Mouse (Mus musculus) erythroblast, embryonic 14.5 days (primary cell): Measurements from ENCODE around the gene 4931406P16Rik. TPM values are rescaled to one million over a fixed set of nuclear protein-coding genes. Genes with fewer than 3 reads are reported as not detected.

Experiments used
- H3K27me3 ChIP-seq: 2 replicates; pipeline ENCODE4 v1.6.1; 2012; ENCODE audit warnings: inconsistent platforms; ENCODE audit not compliant: control insufficient read depth
- H3K36me3 ChIP-seq: 2 replicates; pipeline ENCODE4 v1.6.1; 2012; ENCODE audit warnings: mild to moderate bottlenecking, inconsistent platforms; ENCODE audit not compliant: control insufficient read depth
- H3K4me1 ChIP-seq: 2 replicates; pipeline ENCODE4 v1.6.1; 2012; ENCODE audit warnings: inconsistent platforms; ENCODE audit not compliant: control insufficient read depth
- H3K4me3 ChIP-seq: replicated peaks from 2 replicates; pipeline ENCODE3; 2012; ENCODE audit warnings: moderate library complexity, mild to moderate bottlenecking, inconsistent platforms
- H3K9me3 ChIP-seq: 2 replicates; pipeline ENCODE4 v1.6.1; 2012; ENCODE audit warnings: low read length, inconsistent platforms, mixed read lengths; ENCODE audit not compliant: control insufficient read depth
- GATA1 ChIP-seq: IDR thresholded peaks from 2 replicates; pipeline ENCODE4 v1.6.1; 2012; ENCODE audit warnings: low read length, inconsistent platforms, mixed read lengths
- TAL1 ChIP-seq: IDR thresholded peaks from 3 replicates; pipeline ENCODE4 v1.6.1; 2012; ENCODE audit warnings: low read length, inconsistent platforms, mixed read lengths
- polyA plus RNA-seq: library from polyadenylated mRNA; stranded (reverse); fragments of >175 nt; gene quantifications from 2 replicates; pipeline ENCODE4 v1.2.3, GENCODE M21; 2012

Gene 4931406P16Rik
- polyA plus RNA-seq, 1 experiment, result 3.3 TPM

DNA sequence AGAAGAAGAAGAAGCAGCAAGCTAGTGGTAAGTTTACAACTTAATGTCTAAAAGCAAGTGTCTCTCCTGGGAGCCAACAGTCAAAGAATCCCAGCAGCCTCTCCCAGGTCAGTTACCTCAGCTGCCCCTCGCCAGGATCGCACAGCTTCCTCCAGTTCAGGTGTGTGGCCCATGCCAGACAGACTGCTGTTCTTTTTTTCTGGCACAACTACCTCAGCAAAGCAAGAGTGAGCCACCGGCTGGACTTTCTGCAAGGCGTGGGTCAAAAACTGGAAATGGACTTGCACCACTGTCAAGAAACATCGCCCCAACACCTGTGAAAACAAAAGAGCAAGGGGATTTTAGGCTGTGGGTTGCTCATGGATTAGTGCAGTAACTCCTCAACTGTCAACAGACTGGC is 49.9 kb downstream of the 4931406P16Rik start:
- TF ChIP-seq GATA1 (no peak), TAL1 (no peak)
- H3K36me3 ChIP-seq, result peaks cover 65% of the 10 kb centered on the region
- no peaks in the 10 kb centered on the region for H3K9me3 ChIP-seq
- H3K27me3 ChIP-seq, result no peaks in the 10 kb centered on the region
- no peak overlapping the region for H3K4me3 ChIP-seq
- peaks cover 18% of the 10 kb centered on the region for H3K4me1 ChIP-seq

DNA sequence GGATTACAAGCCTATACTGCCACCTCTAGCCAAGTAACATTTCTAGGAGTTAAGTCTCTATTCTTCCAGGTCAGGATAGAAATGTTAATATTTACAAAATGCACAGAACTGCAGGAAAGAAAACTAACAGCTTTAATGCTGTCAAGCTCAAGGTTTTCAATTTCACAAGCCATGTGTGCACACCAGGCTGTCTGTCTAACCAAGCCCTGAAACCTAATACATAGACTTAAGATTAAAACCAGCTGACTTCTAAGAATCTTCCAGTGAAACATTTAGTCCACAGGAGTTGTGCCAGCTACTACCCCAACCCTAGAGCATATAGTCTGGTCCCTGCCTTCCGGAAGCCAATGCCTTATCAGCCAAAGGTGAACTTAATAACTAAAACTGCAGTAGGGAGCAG is 54.9 kb downstream of the 4931406P16Rik start:
- H3K36me3 ChIP-seq, result peaks cover 98% of the 10 kb centered on the region
- TF ChIP-seq TAL1 (no peak), GATA1 (no peak)

DNA sequence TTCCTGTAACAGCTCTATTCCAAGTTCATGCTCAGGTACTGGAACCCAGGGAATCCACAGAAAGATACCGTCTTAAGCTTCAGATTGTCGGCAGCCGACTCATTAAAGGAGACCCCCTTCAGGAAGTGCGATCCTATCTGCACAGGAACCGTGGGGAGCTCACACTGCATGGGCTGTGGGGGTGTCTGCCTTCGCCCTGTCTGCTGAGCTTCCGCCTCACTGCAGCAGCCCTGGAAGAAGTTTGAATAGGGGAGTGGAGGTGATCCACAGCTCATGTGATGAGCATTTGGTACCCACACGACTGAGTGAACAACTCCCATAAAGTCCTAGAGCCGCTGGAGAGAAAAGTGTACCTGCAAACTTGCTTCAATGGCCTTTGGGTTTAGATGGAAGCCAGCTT is 56.1 kb downstream of the 4931406P16Rik start:
- H3K4me1 ChIP-seq, result no peaks in the 10 kb centered on the region
- TF ChIP-seq GATA1, result no peak
- TF ChIP-seq TAL1, result no peak
- peaks cover 97% of the 10 kb centered on the region for H3K36me3 ChIP-seq
- H3K4me3 ChIP-seq, result no peak overlapping the region
- no peaks in the 10 kb centered on the region for H3K9me3 ChIP-seq
- H3K27me3 ChIP-seq, result no peaks in the 10 kb centered on the region

More for the DNA sequence above, 54.9 kb downstream of the 4931406P16Rik start:
- Histone ChIP-seq H3K27me3 (no peaks in the 10 kb centered on the region), H3K9me3 (no peaks in the 10 kb centered on the region), H3K4me3 (no peak overlapping the region), H3K4me1 (no peaks in the 10 kb centered on the region)

DNA sequence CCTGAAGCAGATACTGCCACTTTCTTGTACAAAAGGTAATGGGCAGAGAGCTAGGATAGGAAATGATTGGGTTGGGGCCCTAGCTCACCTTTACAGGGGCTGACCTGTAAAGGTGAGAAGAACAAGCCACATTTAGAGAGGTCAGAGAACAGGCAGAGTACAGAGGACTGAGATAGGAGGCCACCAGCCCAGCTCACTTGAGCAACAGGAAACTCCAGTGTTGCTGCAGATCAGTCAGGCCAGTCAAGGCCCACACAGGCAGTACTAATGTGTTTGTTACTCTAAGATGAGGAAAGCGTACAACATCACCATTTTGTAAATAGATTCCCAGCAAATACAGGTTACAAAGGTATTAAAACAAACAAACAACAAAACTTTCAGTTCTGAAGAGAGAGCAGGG is 57.4 kb downstream of the 4931406P16Rik start:
- H3K36me3 ChIP-seq, result peaks cover 98% of the 10 kb centered on the region
- H3K27me3 ChIP-seq, result no peaks in the 10 kb centered on the region
- no peak for TF ChIP-seq TAL1
- TF ChIP-seq GATA1, result no peak
- H3K9me3 ChIP-seq, result no peaks in the 10 kb centered on the region
- H3K4me1 ChIP-seq, result no peaks in the 10 kb centered on the region
- no peak overlapping the region for H3K4me3 ChIP-seq

DNA sequence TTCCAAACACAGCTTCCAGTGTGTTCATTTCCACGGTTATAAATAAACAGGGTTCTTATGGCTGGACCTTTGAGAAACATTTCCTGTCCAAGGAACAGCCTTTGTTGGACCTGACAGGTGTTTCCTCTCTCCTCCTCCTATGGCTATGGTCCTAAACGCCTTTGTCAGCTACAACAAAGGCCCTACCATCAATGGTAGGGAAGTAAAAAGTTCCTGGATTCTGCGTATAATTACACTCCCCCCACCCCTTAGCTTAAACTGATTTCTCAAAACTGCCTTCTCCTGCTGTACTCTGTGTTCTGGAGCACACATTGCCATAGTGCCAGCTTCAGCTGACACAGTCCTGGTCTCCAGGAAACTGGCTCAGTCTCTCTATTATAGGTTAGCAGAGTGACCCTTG is 58.2 kb downstream of the 4931406P16Rik start:
- Histone ChIP-seq H3K36me3 (peaks cover 98% of the 10 kb centered on the region), H3K27me3 (no peaks in the 10 kb centered on the region), H3K9me3 (no peaks in the 10 kb centered on the region), H3K4me1 (no peaks in the 10 kb centered on the region), H3K4me3 (no peak overlapping the region)
- TF ChIP-seq GATA1, result no peak
- no peak for TF ChIP-seq TAL1

DNA sequence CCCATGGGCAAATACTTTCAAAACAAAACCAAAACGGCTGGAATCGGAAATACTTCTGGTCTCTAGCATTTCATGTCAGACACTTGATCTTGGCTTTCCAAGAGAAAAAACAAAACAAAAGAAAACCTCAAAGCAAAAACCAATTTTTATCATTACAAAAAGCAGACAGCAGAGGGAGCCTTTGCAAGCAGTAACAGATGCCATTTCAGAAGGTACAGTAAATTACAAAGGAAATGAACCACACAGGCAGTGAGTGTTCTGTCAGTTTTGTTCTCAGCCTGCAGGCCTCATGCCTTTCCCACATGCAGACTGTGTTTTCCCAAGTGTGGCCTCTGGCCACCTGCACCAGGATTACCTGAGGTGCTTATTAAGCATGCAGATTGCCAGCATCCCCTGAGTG is 61.3 kb downstream of the 4931406P16Rik start:
- no peaks in the 10 kb centered on the region for H3K27me3 ChIP-seq
- H3K4me3 ChIP-seq, result no peak overlapping the region
- TF ChIP-seq GATA1, result no peak
- TF ChIP-seq TAL1, result no peak
- peaks cover 94% of the 10 kb centered on the region for H3K36me3 ChIP-seq
- H3K4me1 ChIP-seq, result no peaks in the 10 kb centered on the region
- H3K9me3 ChIP-seq, result no peaks in the 10 kb centered on the region

DNA sequence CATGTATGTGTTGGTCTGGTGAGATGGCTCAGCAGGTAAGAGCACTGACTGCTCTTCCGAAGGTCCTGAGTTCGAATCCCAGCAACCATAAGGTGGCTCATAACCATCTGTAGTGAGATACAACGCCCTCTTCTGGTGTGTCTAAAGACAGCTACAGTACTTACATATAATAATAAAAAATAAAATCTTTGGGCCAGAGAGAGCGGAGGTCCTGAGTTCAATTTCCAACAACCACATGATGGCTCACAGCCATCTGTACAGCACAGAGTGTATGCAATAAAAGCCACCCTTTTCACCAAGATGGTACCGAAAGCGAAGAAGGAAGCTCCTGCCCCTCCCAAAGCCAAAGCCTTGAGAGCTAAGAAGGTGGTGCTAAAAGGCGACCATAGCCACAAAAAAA is 62.6 kb downstream of the 4931406P16Rik start, which contains the start of gene Gm6096:
Gene Gm6096, plus strand, starts transcription at position 301 of the 400 bp plus-strand sequence.
- peaks cover 93% of the 10 kb centered on the region for H3K36me3 ChIP-seq
- no peaks in the 10 kb centered on the region for H3K9me3 ChIP-seq
- TF ChIP-seq GATA1 (no peak), TAL1 (no peak)
- H3K27me3 ChIP-seq, result no peaks in the 10 kb centered on the region
- H3K4me3 ChIP-seq, result no peak within 1 kb of the TSS
- H3K4me1 ChIP-seq, result no peaks in the 10 kb centered on the region

DNA sequence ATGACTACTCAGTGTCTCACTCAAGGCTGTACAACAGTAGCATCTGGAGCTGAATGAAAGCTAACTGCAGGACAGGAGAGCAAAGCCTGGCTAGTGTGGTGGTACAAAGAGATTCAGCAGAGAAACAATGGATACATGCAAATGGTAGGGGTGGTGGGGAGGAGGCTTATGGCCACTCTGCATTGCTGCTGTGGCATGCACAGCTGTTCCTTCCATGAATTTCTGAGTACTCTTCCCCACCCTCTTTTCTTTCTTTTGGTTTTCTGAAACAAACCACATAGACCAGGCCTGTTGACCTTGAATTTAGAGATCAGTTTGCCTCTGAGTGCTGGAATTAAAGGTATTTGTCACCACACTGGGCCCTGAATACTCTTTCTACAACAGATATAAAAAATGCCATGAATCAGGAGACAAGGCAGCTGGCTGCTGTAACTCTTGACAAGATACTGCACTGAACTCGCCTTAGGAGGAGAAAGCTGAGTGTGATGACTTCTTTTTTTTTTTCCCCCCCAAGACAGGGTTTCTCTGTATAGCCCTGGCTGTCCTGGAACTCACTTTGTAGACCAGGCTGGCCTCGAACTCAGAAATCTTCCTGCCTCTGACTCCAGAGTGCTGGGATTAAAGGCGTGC is 66.4 kb downstream of the 4931406P16Rik start:
- peaks cover 92% of the 10 kb centered on the region for H3K36me3 ChIP-seq
- H3K4me3 ChIP-seq, result no peak overlapping the region
- H3K27me3 ChIP-seq, result no peaks in the 10 kb centered on the region
- H3K9me3 ChIP-seq, result no peaks in the 10 kb centered on the region
- TF ChIP-seq GATA1 (no peak), TAL1 (no peak)
- no peaks in the 10 kb centered on the region for H3K4me1 ChIP-seq

DNA sequence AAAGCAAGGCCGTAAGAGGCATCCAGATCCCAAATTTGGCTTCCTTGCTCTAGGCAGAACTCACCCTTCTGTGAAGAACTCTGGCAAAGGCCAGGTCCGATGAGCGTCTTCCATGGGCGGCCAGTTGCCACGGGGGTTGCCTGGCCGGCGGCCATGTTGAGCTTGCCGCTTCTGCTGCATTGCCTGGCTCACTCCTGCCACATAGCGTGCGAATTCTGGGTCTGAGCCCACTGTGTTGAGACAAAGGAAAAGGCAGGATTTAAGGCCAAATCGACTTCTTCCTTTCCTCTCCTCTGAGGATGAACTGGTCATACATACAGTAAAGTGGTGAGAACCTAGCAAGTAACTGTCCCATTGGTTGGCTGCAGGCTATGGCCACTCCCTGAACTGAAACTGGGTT is 71.2 kb downstream of the 4931406P16Rik start:
- Histone ChIP-seq H3K36me3 (peaks cover 91% of the 10 kb centered on the region), H3K4me1 (no peaks in the 10 kb centered on the region), H3K9me3 (no peaks in the 10 kb centered on the region), H3K4me3 (no peak overlapping the region), H3K27me3 (no peaks in the 10 kb centered on the region)
- TF ChIP-seq TAL1 (no peak), GATA1 (no peak)

DNA sequence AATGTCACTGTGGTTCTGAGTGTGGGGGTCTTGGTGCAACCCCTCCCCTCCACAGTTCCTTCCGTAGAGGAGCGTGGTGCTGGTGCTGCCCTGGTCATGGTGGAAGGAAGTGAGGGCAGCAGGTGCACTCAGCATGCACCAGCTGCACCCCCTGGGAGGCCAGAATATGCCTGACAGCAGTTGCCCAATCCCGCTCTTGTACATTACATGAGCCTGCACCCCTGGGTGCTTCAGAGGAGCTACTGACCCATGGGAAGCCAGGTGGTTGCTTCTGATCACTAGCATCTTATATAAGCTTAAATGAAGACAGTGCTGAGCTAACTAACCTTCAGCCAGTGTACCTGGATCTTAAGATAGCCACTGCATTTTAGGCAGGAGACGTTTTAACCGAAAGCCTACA is 75.3 kb downstream of the 4931406P16Rik start:
- no peak overlapping the region for H3K4me3 ChIP-seq
- H3K9me3 ChIP-seq, result no peaks in the 10 kb centered on the region
- peaks cover 21% of the 10 kb centered on the region for H3K4me1 ChIP-seq
- no peaks in the 10 kb centered on the region for H3K27me3 ChIP-seq
- TF ChIP-seq TAL1, result no peak
- no peak for TF ChIP-seq GATA1
- H3K36me3 ChIP-seq, result peaks cover 68% of the 10 kb centered on the region
